Mouse (Mus musculus) embryo, embryonic 10 days (tissue): ENCODE data around the gene Pkp1.

Experiments used
- DNase-seq: peaks from one replicate; pipeline ENCODE4 v3.0.0-alpha.2; 2015; ENCODE audit warnings: low spot score

Gene Pkp1

GRCm38 (mm10) chr1:135856070-135856469, 62.9 kb downstream of the Pkp1 start:
- no peak for DNase-seq

DNA sequence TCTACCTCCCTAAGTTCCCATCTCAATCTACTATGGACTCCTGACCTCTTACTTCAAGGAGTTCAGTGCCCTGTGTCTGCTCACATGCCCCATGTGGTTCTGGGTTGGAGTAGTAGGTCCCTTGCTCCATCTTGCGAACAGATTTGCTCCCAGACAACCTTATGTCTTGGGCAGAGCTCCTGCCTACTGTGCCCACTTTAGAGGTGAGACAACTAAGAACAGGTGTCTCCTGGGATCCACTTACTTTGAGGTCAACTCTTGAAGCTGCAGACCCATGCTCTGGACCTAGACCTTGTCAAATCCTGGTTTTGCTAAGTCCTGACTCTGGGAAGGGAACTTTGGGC, 63.7 kb downstream of the Pkp1 start:
- DNase-seq = no peak

- DNase-seq = no peak
These were observed 64.2 kb downstream of the Pkp1 start for GRCm38 (mm10) chr1:135854591-135855343.

- DNase-seq = no peak
These were observed 65.8 kb downstream of the Pkp1 start for GRCm38 (mm10) chr1:135853200-135853599.

DNA sequence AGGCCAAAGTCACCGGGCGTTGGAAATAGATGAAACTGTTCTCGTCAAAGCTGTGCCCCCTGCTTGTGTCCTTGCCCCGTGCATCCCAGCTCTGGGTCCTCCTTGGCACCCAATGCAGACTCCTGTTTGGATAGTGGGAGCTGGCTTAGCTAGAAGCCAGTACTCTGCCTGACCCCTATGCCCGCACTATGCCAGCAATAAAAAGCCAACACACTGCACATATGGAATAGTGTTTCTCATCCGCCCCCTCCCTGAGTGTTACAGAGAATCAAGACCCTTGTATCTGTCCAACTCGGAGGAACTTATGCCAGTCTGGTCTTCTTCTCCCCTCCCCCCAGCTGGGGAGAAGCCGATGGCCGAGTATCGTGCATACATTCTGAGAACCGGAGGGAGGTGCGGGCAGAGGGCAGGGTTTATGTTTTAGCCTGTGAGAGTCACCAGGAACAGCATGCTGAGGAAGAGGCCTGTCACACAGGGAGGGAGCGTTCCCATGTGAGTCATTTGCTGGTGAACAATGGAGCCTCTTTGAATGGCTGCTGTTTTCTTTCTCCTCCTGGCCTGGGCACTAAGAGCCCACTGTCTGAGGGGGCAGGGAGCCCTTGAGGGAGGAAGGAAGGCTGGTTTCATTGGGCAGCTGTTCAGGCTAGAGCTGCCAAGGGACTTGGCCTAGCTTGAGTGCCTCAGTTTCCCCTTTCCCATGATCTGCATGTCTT, 66.8 kb downstream of the Pkp1 start:
- DNase-seq = peak; percentile 31

DNA sequence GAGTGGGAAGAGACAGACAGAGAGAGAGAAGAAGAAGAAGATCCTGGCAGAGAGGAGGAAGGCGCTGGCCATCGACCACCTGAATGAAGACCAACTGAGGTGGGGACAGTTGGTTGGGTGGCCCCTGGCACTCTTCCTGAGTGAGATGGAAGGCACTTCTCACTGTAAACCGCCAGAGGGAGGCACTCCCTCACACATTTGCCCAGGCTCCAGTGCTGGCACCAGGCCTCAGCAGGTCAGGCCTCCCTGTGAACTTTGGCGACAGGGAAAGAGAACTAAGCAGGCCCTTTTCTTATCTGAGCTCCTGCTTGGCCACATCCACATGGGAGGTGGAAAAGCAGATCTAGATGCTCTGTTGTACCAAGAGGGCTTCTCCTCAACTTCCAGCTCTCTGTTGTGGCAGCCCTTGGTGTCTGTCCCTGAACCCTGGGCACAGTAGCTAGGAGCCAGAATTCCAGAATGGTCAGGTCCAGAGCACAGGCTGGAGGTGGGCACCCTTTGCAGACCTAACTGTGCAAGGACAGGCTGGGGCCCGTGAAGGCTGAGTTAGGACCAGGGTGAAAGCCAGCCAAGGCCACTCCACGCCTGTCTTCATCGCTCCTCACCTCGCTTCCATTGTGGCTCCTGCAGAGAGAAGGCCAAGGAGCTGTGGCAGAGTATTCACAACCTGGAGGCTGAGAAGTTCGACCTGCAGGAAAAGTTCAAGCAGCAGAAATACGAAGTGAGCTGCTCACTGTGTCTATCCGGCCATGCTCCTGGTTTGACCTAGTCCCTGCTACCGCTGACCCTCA, 68.1 kb downstream of the Pkp1 start:
- peak; percentile 51 for DNase-seq

- DNase-seq = no peak
These were observed 71.2 kb downstream of the Pkp1 start for GRCm38 (mm10) chr1:135847611-135848351.

GRCm38 (mm10) chr1:135847139-135847562, 71.9 kb downstream of the Pkp1 start:
- DNase-seq = peak; percentile 78

DNA sequence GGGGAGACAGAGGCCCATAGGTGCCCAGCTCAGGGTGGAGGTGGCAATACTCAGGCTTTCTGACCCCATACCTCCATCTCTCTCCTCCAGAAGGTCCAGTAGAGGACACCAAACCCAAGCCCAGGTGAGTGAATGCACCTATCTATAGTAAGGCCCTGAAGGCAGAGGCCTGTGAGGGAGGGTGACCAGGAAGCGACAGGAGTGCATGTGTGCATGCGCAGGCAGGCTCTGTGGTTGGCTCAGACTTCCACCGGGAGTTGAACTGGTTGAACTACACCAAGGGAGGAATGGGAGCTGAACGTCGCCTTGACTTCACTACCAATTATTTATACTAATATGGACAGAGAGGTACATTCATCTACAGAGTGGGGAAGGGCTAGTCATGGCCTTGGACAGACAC, 72.4 kb downstream of the Pkp1 start:
- DNase-seq = no peak

- peak; percentile 37 for DNase-seq
These were observed 74.5 kb downstream of the Pkp1 start for GRCm38 (mm10) chr1:135844481-135844880.

DNA sequence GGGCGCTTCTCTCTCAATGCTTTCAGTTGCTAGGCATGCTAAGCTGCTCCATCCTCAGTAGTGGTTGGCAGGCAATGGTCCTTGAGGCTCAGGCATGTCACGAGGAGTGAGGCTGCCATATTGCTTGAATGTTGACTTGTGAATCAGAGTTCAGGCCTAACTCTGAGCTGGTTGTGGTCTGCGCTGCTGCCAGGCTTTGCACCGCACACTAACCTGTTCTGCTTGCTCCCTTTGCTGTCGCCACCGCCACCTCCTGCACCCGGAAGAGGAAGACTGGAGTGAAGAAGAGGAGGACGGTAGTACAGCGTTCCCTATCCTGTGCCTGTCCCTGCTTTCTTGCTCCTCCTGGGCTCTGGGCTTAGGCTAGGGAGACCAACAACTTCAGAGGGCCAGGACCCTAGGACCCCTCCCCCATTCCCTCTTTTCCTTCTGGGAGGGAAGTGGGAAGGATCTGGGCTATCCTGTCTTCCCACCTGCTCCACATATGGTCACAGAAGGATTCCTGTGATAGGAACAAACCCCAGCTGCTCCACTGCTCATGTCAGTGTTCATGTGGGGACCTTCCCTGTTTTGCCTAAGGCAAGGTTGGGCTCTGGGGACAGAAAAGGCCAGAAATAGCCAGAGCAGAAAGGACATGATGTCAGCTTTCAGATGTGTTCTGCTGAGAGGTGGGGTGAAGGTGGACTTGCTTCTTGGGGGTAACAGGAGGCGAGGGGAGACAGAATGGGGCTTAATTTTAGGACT, 75.3 kb downstream of the Pkp1 start:
- DNase-seq = no peak

DNA sequence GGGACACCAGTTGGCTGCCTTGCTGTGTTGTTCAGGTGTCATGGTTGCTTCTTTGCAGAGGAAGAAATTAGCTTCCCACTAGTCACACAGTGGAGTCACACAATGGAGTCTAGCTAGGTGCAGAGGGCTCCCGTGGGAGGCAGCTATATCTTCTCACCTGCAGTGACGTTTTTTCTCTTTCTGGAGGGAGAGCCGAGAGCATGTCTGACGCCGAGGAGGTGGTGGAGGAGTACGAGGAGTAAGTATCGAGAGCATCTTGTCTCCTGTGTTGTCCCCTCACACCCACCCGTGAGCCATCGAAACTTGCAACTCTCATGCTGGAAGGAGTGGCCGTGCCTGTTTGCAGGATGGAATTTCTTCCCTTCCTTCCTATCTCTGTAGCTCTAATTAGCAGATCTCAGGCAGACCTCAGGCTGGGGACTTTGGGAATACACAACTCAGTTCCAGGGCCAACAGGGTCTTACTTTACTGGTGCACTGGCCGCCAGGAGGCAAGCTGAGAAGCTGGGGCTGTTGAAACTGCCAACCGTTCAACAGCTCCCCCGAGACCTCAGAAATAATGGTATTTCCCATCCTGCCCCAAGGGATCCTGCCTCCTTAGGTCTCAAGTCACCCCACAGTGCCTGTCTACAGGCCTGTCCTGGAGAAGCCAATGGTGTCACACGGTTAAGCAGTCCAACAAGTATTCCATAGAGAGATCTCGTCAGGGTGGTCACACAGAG, 78.2 kb downstream of the Pkp1 start:
- no peak for DNase-seq

GRCm38 (mm10) chr1:135839065-135839464, 79.9 kb downstream of the Pkp1 start:
- DNase-seq = no peak

DNA sequence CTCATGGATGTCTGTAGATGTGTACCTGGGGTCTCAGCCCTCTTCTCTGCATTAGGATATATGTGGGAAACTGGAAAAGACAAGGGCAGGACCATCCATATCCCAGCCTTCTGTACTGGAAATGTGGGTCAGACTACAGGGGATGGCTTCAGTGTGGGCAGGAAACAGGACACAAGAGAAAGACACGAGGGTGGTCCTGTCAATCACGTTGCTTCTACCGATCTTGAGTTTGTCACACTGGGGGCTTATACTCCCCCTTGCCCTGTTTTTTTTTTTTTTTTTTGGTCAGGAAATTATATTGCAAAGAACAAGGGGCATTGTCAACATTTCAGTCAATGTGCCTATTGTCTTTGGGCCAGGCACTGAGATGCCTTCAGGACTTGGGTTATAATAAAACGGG, 80.4 kb downstream of the Pkp1 start:
- DNase-seq = no peak

- peak; percentile 43 for DNase-seq
These were observed 83.1 kb downstream of the Pkp1 start, which contains the start of gene Tnnt2 for GRCm38 (mm10) chr1:135835716-135836483. Gene Tnnt2, plus strand, starts transcription at chr1:135836354.

DNA sequence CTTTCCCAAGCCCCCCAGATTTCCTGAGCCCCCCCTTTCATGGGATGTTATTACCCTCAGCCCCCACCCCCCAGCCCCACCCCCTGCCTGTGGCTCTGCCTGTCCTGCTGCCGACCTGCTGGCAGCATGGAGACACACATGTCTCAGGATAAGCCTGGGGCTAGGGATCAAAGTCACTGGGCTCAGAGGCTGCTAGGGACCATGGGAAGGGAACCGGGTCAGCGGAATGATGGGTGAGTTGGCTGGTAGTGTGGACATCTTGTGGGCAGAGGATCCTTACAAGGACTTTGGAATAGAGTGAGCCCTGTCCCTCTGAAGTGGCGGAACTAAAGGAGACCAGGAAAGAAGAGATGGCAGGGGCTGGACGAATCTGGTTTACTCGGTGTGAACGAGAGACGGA, 84.0 kb downstream of the Pkp1 start:
- no peak for DNase-seq

DNA sequence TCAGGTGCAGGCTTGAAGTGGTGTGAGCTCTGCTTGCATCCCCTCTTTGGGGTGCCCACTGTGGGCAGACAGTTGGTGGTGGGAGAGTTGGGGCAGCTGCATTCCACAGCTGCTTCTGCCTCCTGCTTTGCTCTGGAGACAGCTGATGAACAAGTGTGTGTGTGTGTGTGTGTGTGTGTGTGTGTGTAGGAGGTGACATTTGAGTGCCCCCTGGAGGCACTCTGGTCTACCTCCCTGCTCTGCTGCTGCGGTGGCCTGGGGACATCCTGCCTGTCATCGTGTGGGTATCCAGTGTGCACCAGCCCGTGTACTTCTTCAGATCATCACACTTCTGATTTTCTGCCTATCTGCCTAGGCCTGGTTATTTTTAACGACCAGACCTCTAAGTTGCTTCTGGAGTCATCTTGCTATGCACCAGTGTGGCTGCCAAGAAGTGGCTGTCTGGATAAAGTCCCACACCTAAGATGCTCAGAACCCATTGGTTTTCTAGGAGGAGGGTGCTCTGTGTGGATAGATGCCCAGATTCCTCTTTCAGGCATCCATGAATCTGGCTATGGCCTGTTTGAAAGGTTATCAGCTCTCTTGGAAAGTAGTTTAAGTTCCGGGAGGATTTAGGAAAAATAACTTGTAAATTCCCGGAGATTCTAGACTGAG, 84.7 kb downstream of the Pkp1 start:
- no peak for DNase-seq

DNA sequence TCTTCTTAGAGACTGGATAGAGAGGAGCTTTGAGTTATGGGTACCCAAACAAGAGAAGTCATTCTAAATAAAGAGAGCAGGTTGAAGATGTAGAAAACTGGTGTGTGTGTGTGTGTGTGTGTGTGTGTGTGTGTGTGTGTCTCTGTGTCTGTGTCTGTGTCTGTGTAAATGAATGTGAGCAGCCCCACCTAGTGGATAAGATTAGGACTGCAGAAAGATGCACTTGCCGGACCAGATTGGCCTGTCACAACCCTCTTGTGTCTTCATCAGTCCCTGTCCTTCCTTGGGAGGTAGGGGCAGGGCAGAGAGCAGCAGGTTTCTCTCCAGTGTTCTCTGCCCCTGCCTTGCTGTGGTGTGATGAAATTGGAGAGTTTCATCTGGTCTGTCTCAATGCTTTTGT, 90.1 kb downstream of the Pkp1 start:
- peak; percentile 69 for DNase-seq

- DNase-seq = no peak
These were observed 97.2 kb downstream of the Pkp1 start for GRCm38 (mm10) chr1:135821780-135822179.
